Mouse (Mus musculus): ENCODE data around the gene Dab1. TPM values are rescaled to one million over a fixed set of nuclear protein-coding genes. Genes with fewer than 3 reads are reported as not detected.
A peak's percentile ranks its signal among the peaks of the same experiment; 100 is the strongest.

The Dab1 gene
- total and polyA plus RNA-seq, 2 experiments from 2014 or later, result 47.9 to 109 TPM

- no peaks in the 10 kb centered on the region for H3K9me3 ChIP-seq (ENCODE audit: low read length)
- H3K4me1 ChIP-seq (ENCODE audit: insufficient read depth, low read length), result no peaks in the 10 kb centered on the region
- ATAC-seq (ENCODE audit: low FRiP score) (no peak), DNase-seq (ENCODE audit: low spot score) (peak; percentile 30)
- no peak overlapping the region for H3K27ac ChIP-seq (ENCODE audit: low read depth, low read length)
- H3K4me2 ChIP-seq (ENCODE audit: low read depth, low read length, poor library complexity, severe bottlenecking), result no peak overlapping the region
- no peak for TF ChIP-seq CTCF (IDR thresholded peaks at IDR 0.05)
- no peak overlapping the region for H3K4me3 ChIP-seq (ENCODE audit: low read depth, low read length)
- H3K27me3 ChIP-seq (ENCODE audit: insufficient read depth, low read length), result no peaks in the 10 kb centered on the region
- no peak overlapping the region for H3K9ac ChIP-seq (replicated peaks; ENCODE audit: low read length, poor library complexity, severe bottlenecking)
- H3K36me3 ChIP-seq (ENCODE audit: insufficient read depth, low read length), result no peaks in the 10 kb centered on the region
- WGBS, result 47% methylated on average over 6 of the region's 6 CpGs
Observed at GRCm38 (mm10) chr4:104651761-104652160, 1032.6 kb downstream of the Dab1 start.

GRCm38 (mm10) chr4:104656728-104657127 is 1037.6 kb downstream of the Dab1 start:
- no peaks in the 10 kb centered on the region for H3K9me3 ChIP-seq (ENCODE audit: low read length)
- no peaks in the 10 kb centered on the region for H3K36me3 ChIP-seq (ENCODE audit: insufficient read depth, low read length)
- H3K27ac ChIP-seq (ENCODE audit: low read depth, low read length), result 0 out of 2 replicates have a peak overlapping the region, but pooled peaks have one; percentile 43
- ATAC-seq (ENCODE audit: low FRiP score) (no peak), DNase-seq (ENCODE audit: low spot score) (no peak)
- no peaks in the 10 kb centered on the region for H3K27me3 ChIP-seq (ENCODE audit: insufficient read depth, low read length)
- H3K9ac ChIP-seq (replicated peaks; ENCODE audit: low read length, poor library complexity, severe bottlenecking), result no peak overlapping the region
- no peak overlapping the region for H3K4me3 ChIP-seq (ENCODE audit: low read depth, low read length)
- H3K4me1 ChIP-seq (ENCODE audit: insufficient read depth, low read length), result no peaks in the 10 kb centered on the region
- 74% methylated on average over 7 of the region's 7 CpGs for WGBS
- TF ChIP-seq CTCF (IDR thresholded peaks at IDR 0.05), result no peak
- H3K4me2 ChIP-seq (ENCODE audit: low read depth, low read length, poor library complexity, severe bottlenecking), result no peak overlapping the region

GRCm38 (mm10) chr4:104662841-104663614 is 1043.9 kb downstream of the Dab1 start:
- Histone ChIP-seq H3K27ac (ENCODE audit: low read depth, low read length) (no peak overlapping the region), H3K9ac (replicated peaks; ENCODE audit: low read length, poor library complexity, severe bottlenecking) (no peak overlapping the region), H3K4me1 (ENCODE audit: insufficient read depth, low read length) (no peaks in the 10 kb centered on the region; the same call in 1 of the 2 replicates), H3K4me3 (ENCODE audit: low read depth, low read length) (no peak overlapping the region), H3K36me3 (ENCODE audit: insufficient read depth, low read length) (no peaks in the 10 kb centered on the region), H3K27me3 (ENCODE audit: insufficient read depth, low read length) (no peaks in the 10 kb centered on the region), H3K4me2 (ENCODE audit: low read depth, low read length, poor library complexity, severe bottlenecking) (no peak overlapping the region), H3K9me3 (ENCODE audit: low read length) (no peaks in the 10 kb centered on the region)
- ATAC-seq (ENCODE audit: low FRiP score) (no peak), DNase-seq (ENCODE audit: low spot score) (no peak)
- TF ChIP-seq CTCF (IDR thresholded peaks at IDR 0.05), result no peak
- 68% methylated on average over 12 of the region's 12 CpGs for WGBS

- ATAC-seq (ENCODE audit: low FRiP score) (no peak), DNase-seq (ENCODE audit: low spot score) (peak; percentile 56)
- H3K4me1 ChIP-seq (ENCODE audit: insufficient read depth, low read length), result no peaks in the 10 kb centered on the region; the same call in 1 of the 2 replicates
- H3K9ac ChIP-seq (replicated peaks; ENCODE audit: low read length, poor library complexity, severe bottlenecking), result no peak overlapping the region
- H3K9me3 ChIP-seq (ENCODE audit: low read length), result no peaks in the 10 kb centered on the region
- no peak overlapping the region for H3K27ac ChIP-seq (ENCODE audit: low read depth, low read length)
- H3K27me3 ChIP-seq (ENCODE audit: insufficient read depth, low read length), result no peaks in the 10 kb centered on the region
- no peak overlapping the region for H3K4me2 ChIP-seq (ENCODE audit: low read depth, low read length, poor library complexity, severe bottlenecking)
- no peaks in the 10 kb centered on the region for H3K36me3 ChIP-seq (ENCODE audit: insufficient read depth, low read length)
- TF ChIP-seq CTCF (IDR thresholded peaks at IDR 0.05), result peak; percentile 62
- H3K4me3 ChIP-seq (ENCODE audit: low read depth, low read length), result no peak overlapping the region
Observed at GRCm38 (mm10) chr4:104665553-104665952, 1046.4 kb downstream of the Dab1 start.

GRCm38 (mm10) chr4:104666831-104667551 is 1047.8 kb downstream of the Dab1 start:
- DNase-seq (ENCODE audit: low spot score) (peak; percentile 28), ATAC-seq (ENCODE audit: low FRiP score) (no peak)
- Histone ChIP-seq H3K36me3 (ENCODE audit: insufficient read depth, low read length) (no peaks in the 10 kb centered on the region), H3K27ac (ENCODE audit: low read depth, low read length) (no peak overlapping the region), H3K4me2 (ENCODE audit: low read depth, low read length, poor library complexity, severe bottlenecking) (no peak overlapping the region), H3K9me3 (ENCODE audit: low read length) (no peaks in the 10 kb centered on the region), H3K27me3 (ENCODE audit: insufficient read depth, low read length) (no peaks in the 10 kb centered on the region), H3K9ac (replicated peaks; ENCODE audit: low read length, poor library complexity, severe bottlenecking) (no peak overlapping the region), H3K4me1 (ENCODE audit: insufficient read depth, low read length) (no peaks in the 10 kb centered on the region; the same call in 1 of the 2 replicates), H3K4me3 (ENCODE audit: low read depth, low read length) (no peak overlapping the region)
- 74% methylated on average over 10 of the region's 10 CpGs for WGBS
- no peak for TF ChIP-seq CTCF (IDR thresholded peaks at IDR 0.05)

GRCm38 (mm10) chr4:104668061-104668460 is 1048.9 kb downstream of the Dab1 start:
- Histone ChIP-seq H3K4me1 (ENCODE audit: insufficient read depth, low read length) (no peaks in the 10 kb centered on the region; the same call in 1 of the 2 replicates), H3K4me2 (ENCODE audit: low read depth, low read length, poor library complexity, severe bottlenecking) (no peak overlapping the region), H3K9me3 (ENCODE audit: low read length) (no peaks in the 10 kb centered on the region), H3K27ac (ENCODE audit: low read depth, low read length) (no peak overlapping the region), H3K36me3 (ENCODE audit: insufficient read depth, low read length) (no peaks in the 10 kb centered on the region), H3K9ac (replicated peaks; ENCODE audit: low read length, poor library complexity, severe bottlenecking) (no peak overlapping the region), H3K27me3 (ENCODE audit: insufficient read depth, low read length) (no peaks in the 10 kb centered on the region), H3K4me3 (ENCODE audit: low read depth, low read length) (no peak overlapping the region)
- ATAC-seq (ENCODE audit: low FRiP score) (no peak), DNase-seq (ENCODE audit: low spot score) (no peak)
- no peak for TF ChIP-seq CTCF (IDR thresholded peaks at IDR 0.05)
- WGBS, result 84% methylated on average over 6 of the region's 6 CpGs
